Mouse (Mus musculus): ENCODE data around the gene 2010111I01Rik. TPM values are rescaled to one million over a fixed set of nuclear protein-coding genes. Genes with fewer than 3 reads are reported as not detected.

The 2010111I01Rik gene
- polyA plus RNA-seq, 1 experiment from 2014 or later = 23.5 TPM

- no peak overlapping the region for H3K27ac ChIP-seq (ENCODE audit: low read depth, low read length)
- 5% methylated on average over 9 of the region's 9 CpGs for WGBS
- no peaks in the 10 kb centered on the region for H3K9me3 ChIP-seq (replicated peaks; ENCODE audit: control insufficient read depth, low read length)
- DNase-seq (ENCODE audit: low spot score) = peak; percentile 68
- 0 out of 2 replicates have a peak, but pooled peaks cover 3% of the 10 kb centered on the region for H3K4me1 ChIP-seq (ENCODE audit: control insufficient read depth, insufficient read depth, low read length)
- H3K36me3 ChIP-seq (ENCODE audit: control insufficient read depth, insufficient read depth, low read length) = no peaks in the 10 kb centered on the region
- H3K4me3 ChIP-seq (ENCODE audit: low read depth, low read length) = no peak overlapping the region
- H3K9ac ChIP-seq (ENCODE audit: low read length) = no peak overlapping the region
- ATAC-seq = peak; percentile 54; the same call in 1 of the 2 replicates
- no peak overlapping the region; the same call in 1 of the 2 replicates for H3K4me2 ChIP-seq (ENCODE audit: low read length)
- H3K27me3 ChIP-seq (replicated peaks; ENCODE audit: control insufficient read depth, insufficient read depth, low read length) = no peaks in the 10 kb centered on the region
These were observed 365.7 kb downstream of the 2010111I01Rik start for GRCm38 (mm10) chr13:63330236-63330860.

GRCm38 (mm10) chr13:63331379-63331778, 366.7 kb downstream of the 2010111I01Rik start:
- no peak overlapping the region for H3K4me2 ChIP-seq (ENCODE audit: low read length)
- H3K9me3 ChIP-seq (replicated peaks; ENCODE audit: control insufficient read depth, low read length) = no peaks in the 10 kb centered on the region
- H3K4me3 ChIP-seq (ENCODE audit: low read depth, low read length) = no peak overlapping the region
- DNase-seq (ENCODE audit: low spot score) (peak; percentile 78), ATAC-seq (no peak)
- H3K36me3 ChIP-seq (ENCODE audit: control insufficient read depth, insufficient read depth, low read length) = no peaks in the 10 kb centered on the region
- no peak overlapping the region for H3K9ac ChIP-seq (ENCODE audit: low read length)
- 46% methylated on average over 4 of the region's 4 CpGs for WGBS
- H3K27me3 ChIP-seq (replicated peaks; ENCODE audit: control insufficient read depth, insufficient read depth, low read length) = no peaks in the 10 kb centered on the region
- H3K27ac ChIP-seq (ENCODE audit: low read depth, low read length) = no peak overlapping the region
- H3K4me1 ChIP-seq (ENCODE audit: control insufficient read depth, insufficient read depth, low read length) = peaks cover 7% of the 10 kb centered on the region; the same call in 1 of the 2 replicates

- WGBS = 44% methylated on average over 4 of the region's 4 CpGs
- Histone ChIP-seq H3K36me3 (ENCODE audit: control insufficient read depth, insufficient read depth, low read length) (no peaks in the 10 kb centered on the region), H3K4me2 (ENCODE audit: low read length) (no peak overlapping the region), H3K9ac (ENCODE audit: low read length) (no peak overlapping the region), H3K27me3 (replicated peaks; ENCODE audit: control insufficient read depth, insufficient read depth, low read length) (no peaks in the 10 kb centered on the region), H3K27ac (ENCODE audit: low read depth, low read length) (no peak overlapping the region), H3K4me1 (ENCODE audit: control insufficient read depth, insufficient read depth, low read length) (peaks cover 14% of the 10 kb centered on the region; the same call in 1 of the 2 replicates), H3K4me3 (ENCODE audit: low read depth, low read length) (no peak overlapping the region), H3K9me3 (replicated peaks; ENCODE audit: control insufficient read depth, low read length) (no peaks in the 10 kb centered on the region)
- DNase-seq (ENCODE audit: low spot score) (peak; percentile 85), ATAC-seq (no peak)
These were observed 368.0 kb downstream of the 2010111I01Rik start for GRCm38 (mm10) chr13:63332576-63333300.

GRCm38 (mm10) chr13:63335421-63336134, 370.9 kb downstream of the 2010111I01Rik start:
- no peak overlapping the region for H3K4me2 ChIP-seq (ENCODE audit: low read length)
- peak overlapping the region; percentile 53; the same call in 1 of the 2 replicates for H3K27ac ChIP-seq (ENCODE audit: low read depth, low read length)
- H3K36me3 ChIP-seq (ENCODE audit: control insufficient read depth, insufficient read depth, low read length) = no peaks in the 10 kb centered on the region
- H3K9me3 ChIP-seq (replicated peaks; ENCODE audit: control insufficient read depth, low read length) = no peaks in the 10 kb centered on the region
- ATAC-seq (0 out of 2 replicates have a peak, but pooled peaks have one; percentile 16), DNase-seq (ENCODE audit: low spot score) (peak; percentile 55)
- H3K4me3 ChIP-seq (ENCODE audit: low read depth, low read length) = no peak overlapping the region
- H3K27me3 ChIP-seq (replicated peaks; ENCODE audit: control insufficient read depth, insufficient read depth, low read length) = no peaks in the 10 kb centered on the region
- 71% methylated on average over 4 of the region's 4 CpGs for WGBS
- H3K9ac ChIP-seq (ENCODE audit: low read length) = no peak overlapping the region
- H3K4me1 ChIP-seq (ENCODE audit: control insufficient read depth, insufficient read depth, low read length) = peaks cover 11% of the 10 kb centered on the region; the same call in 1 of the 2 replicates

- no peak overlapping the region for H3K4me2 ChIP-seq (ENCODE audit: low read length)
- H3K9me3 ChIP-seq (replicated peaks; ENCODE audit: control insufficient read depth, low read length) = no peaks in the 10 kb centered on the region
- no peak overlapping the region for H3K4me3 ChIP-seq (ENCODE audit: low read depth, low read length)
- peaks cover 11% of the 10 kb centered on the region; the same call in 1 of the 2 replicates for H3K4me1 ChIP-seq (ENCODE audit: control insufficient read depth, insufficient read depth, low read length)
- WGBS = 6% methylated on average over 7 of the region's 7 CpGs
- peak; percentile 90 for DNase-seq (ENCODE audit: low spot score)
- no peaks in the 10 kb centered on the region for H3K36me3 ChIP-seq (ENCODE audit: control insufficient read depth, insufficient read depth, low read length)
- peak overlapping the region; percentile 53; the same call in 1 of the 2 replicates for H3K27ac ChIP-seq (ENCODE audit: low read depth, low read length)
- no peak overlapping the region for H3K9ac ChIP-seq (ENCODE audit: low read length)
- ATAC-seq = peak; percentile 94
- no peaks in the 10 kb centered on the region for H3K27me3 ChIP-seq (replicated peaks; ENCODE audit: control insufficient read depth, insufficient read depth, low read length)
These were observed 371.6 kb downstream of the 2010111I01Rik start for GRCm38 (mm10) chr13:63336335-63336734.

GRCm38 (mm10) chr13:63337239-63337960, 372.7 kb downstream of the 2010111I01Rik start:
- H3K36me3 ChIP-seq (ENCODE audit: control insufficient read depth, insufficient read depth, low read length) = no peaks in the 10 kb centered on the region
- H3K4me1 ChIP-seq (ENCODE audit: control insufficient read depth, insufficient read depth, low read length) = peaks cover 11% of the 10 kb centered on the region; the same call in 1 of the 2 replicates
- no peaks in the 10 kb centered on the region for H3K27me3 ChIP-seq (replicated peaks; ENCODE audit: control insufficient read depth, insufficient read depth, low read length)
- DNase-seq (ENCODE audit: low spot score) (peak; percentile 37), ATAC-seq (peak; percentile 14; the same call in 1 of the 2 replicates)
- 48% methylated on average over 8 of the region's 8 CpGs for WGBS
- H3K4me2 ChIP-seq (ENCODE audit: low read length) = no peak overlapping the region
- H3K9ac ChIP-seq (ENCODE audit: low read length) = no peak overlapping the region
- no peak overlapping the region for H3K4me3 ChIP-seq (ENCODE audit: low read depth, low read length)
- no peak overlapping the region for H3K27ac ChIP-seq (ENCODE audit: low read depth, low read length)
- H3K9me3 ChIP-seq (replicated peaks; ENCODE audit: control insufficient read depth, low read length) = no peaks in the 10 kb centered on the region

- Histone ChIP-seq H3K27me3 (replicated peaks; ENCODE audit: control insufficient read depth, insufficient read depth, low read length) (no peaks in the 10 kb centered on the region), H3K27ac (ENCODE audit: low read depth, low read length) (no peak overlapping the region), H3K4me2 (ENCODE audit: low read length) (no peak overlapping the region), H3K9ac (ENCODE audit: low read length) (no peak overlapping the region), H3K4me3 (ENCODE audit: low read depth, low read length) (no peak overlapping the region), H3K4me1 (ENCODE audit: control insufficient read depth, insufficient read depth, low read length) (peaks cover 11% of the 10 kb centered on the region; the same call in 1 of the 2 replicates), H3K9me3 (replicated peaks; ENCODE audit: control insufficient read depth, low read length) (no peaks in the 10 kb centered on the region), H3K36me3 (ENCODE audit: control insufficient read depth, insufficient read depth, low read length) (no peaks in the 10 kb centered on the region)
- 90% methylated on average over 4 of the region's 4 CpGs for WGBS
- ATAC-seq = no peak
- no peak for DNase-seq (ENCODE audit: low spot score)
These were observed 375.3 kb downstream of the 2010111I01Rik start for GRCm38 (mm10) chr13:63339946-63340345.

GRCm38 (mm10) chr13:63342781-63343180, 378.1 kb downstream of the 2010111I01Rik start:
- ATAC-seq = no peak
- WGBS = 90% methylated on average over 2 of the region's 2 CpGs
- Histone ChIP-seq H3K4me3 (ENCODE audit: low read depth, low read length) (no peak overlapping the region), H3K27me3 (replicated peaks; ENCODE audit: control insufficient read depth, insufficient read depth, low read length) (no peaks in the 10 kb centered on the region), H3K9me3 (replicated peaks; ENCODE audit: control insufficient read depth, low read length) (no peaks in the 10 kb centered on the region), H3K4me2 (ENCODE audit: low read length) (no peak overlapping the region), H3K36me3 (ENCODE audit: control insufficient read depth, insufficient read depth, low read length) (no peaks in the 10 kb centered on the region), H3K9ac (ENCODE audit: low read length) (no peak overlapping the region), H3K4me1 (ENCODE audit: control insufficient read depth, insufficient read depth, low read length) (no peaks in the 10 kb centered on the region), H3K27ac (ENCODE audit: low read depth, low read length) (no peak overlapping the region)
- no peak for DNase-seq (ENCODE audit: low spot score)

All from forebrain, embryonic 14.5 days (tissue).